Mouse (Mus musculus) testis, postnatal 10 days (tissue): ENCODE data around the gene Gdpgp1.

Source experiments
- DNase-seq: peaks from one replicate; pipeline ENCODE4 v3.0.0; 2021; ENCODE audit warnings: low spot score

Gene Gdpgp1

DNA sequence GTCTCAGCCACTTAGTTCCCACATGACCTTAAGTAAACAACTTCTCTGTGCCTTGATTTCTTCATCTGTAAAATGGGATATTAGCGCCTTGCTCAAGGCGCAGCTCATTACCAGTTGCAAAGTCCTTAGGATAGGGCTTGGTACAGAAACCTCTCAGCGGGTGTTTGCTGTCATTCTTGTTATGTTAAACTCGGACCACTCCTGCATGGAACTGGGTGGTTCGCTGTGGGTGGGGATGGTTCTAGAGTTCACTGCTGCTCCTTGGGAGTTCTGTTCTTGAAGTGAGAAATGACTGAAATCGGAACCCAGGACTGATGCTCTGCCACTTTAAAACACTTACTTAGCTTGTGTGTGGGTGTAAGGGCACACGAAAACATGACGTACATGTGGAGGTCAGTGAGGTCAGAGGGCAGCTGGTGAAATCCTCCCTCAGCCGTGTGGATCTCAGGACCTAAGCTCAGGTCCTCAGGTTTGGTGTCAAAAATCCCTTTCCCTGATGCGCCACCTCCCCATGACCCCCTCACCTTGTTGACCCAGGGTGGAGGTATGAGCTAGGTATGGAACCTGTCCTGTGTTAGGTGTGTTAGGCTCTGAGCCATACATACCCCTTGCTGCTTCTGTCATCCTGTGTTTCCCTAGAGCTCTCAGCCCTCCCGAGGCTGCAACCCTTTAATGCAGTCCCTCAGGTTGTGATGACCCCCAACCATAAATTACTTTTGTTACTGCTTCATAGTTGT lies 32.6 kb upstream of the Gdpgp1 start:
- DNase-seq: no peak

DNA sequence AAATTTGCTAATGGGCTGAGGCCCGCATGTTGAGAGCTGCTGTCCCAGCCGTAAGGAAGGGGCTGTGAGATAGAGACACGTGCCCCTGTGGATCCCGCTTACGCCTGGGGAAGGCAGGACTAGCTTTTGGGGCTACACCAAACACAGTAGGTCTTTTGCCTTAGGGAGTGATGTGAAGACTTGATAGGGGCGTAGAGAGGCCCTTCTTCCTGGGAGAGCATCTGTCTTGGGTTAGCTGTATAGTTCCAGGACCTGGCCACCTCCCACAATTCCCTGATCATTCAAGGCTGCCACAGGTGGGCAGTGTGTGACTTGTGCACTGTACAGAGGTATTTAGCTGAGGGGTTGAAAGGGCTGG lies 32.1 kb upstream of the Gdpgp1 start:
- DNase-seq: no peak

DNA sequence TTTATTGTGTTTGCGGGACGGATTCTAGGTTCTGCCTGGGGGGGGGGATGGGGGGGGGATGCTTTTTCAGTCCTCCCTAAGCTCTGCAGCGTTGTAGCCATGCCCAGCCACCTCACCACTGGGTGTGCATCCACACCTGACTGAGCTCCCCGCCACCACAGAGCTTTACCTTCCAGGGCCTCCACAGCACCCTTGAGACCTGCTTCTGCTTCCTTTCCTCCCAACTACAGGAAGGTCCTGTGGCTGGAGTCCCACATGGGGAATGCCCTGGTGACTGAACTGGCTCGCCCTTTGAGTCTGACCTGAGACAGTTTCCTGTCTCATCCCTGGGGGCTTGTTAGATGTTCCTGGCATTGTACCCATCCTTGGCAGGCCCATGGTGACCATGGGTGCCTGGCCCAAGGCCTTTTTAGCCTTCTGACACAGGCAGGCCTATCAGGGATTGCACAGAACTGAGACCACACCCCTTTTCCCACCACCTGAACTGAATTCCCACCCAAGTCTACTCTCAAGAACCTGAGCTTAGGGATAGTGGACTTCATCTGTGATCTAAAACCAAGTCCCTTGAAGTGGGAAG lies 31.6 kb upstream of the Gdpgp1 start:
- no peak for DNase-seq

DNA sequence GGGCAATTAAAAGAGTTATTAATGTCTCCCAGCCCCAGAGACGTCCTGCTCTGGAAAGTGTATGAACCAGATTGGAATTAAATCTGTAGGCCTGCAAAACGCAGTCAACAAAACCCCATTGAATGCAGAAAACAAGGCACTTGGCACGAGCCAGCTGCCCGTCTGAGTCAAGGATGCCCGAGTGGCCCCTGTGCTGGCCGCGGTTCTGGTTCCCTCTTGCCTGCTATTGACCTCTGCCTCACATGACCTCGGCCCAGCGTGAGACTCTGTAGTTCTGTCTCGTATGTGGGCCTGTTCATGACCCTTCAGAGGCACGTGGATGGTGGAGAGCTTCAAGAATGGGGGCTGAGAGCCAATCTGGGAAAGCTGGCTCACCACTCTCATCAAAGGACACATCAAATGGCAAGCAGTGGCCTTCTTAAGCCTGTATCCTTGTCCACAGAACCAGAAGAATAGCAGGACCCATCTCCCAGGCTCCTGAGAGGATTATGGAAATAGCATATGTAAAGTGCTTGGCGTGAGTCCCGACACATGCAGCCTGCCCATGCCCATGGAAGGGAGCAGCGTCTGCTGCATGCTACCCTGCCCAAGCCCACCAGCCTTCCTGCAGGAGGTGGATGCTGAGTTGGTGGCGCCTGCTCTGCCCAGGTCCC lies 30.7 kb upstream of the Gdpgp1 start:
- no peak for DNase-seq

DNA sequence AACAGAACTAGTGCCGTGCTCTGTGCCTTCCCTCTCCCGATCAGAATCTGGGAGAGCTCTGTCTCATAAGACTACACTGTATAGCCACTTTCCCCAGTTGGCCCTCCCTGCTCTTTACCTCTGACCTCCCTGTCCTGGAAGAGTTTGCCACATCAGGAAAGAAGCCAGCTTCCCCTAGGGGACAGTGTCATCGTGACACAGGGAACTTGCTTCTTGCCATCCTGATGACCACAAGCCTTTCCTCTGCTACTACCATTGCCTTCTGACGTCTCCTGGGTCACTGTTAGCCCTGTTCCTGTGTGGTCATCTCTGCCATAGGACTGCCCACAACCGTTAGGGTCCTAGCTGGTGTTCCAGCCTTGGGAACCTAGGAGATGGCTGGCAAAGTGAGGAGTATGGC lies 29.7 kb upstream of the Gdpgp1 start:
- no peak for DNase-seq

DNA sequence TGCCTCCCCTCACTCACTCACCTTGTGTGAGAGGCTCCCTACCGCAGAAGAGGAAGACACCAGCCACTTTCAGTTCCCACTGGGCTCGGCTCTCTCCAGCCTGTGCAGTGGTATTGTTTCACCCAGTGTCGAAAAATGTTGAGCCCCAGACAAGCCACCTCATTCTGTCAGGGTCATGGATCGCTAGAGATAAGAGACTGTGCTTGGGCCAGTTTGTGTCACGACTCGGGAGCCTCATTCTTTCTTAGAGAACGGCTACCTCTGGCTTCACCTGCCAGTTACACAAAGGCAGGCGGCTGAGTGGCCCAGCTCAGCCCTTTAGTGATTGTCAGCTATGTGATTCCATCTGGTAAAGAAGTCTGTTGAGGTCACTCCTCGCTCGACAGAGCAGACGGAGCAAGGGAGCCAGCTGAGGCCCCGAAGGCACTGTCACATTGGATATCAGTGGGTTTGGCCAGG lies 29.0 kb upstream of the Gdpgp1 start:
- no peak for DNase-seq

DNA sequence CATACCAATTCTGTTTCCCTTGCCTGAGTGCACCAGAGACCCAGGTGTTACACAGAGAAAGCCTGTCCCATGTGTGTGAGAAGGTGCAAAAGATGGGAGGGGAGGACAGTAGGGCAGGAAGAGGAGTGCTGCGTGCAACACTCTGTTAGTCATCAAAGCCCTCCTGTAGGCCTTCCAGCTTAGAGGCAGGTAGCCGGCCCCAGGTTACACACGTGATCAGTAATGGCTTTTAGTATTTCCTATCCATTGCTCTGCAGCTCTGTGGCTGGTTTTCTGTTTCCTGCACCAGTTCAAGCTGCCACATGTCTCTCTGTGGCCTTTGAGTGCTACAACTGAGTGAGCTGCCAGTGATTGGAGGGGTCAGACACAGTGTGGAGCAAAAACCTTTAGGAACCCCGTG lies 28.3 kb upstream of the Gdpgp1 start:
- no peak for DNase-seq

DNA sequence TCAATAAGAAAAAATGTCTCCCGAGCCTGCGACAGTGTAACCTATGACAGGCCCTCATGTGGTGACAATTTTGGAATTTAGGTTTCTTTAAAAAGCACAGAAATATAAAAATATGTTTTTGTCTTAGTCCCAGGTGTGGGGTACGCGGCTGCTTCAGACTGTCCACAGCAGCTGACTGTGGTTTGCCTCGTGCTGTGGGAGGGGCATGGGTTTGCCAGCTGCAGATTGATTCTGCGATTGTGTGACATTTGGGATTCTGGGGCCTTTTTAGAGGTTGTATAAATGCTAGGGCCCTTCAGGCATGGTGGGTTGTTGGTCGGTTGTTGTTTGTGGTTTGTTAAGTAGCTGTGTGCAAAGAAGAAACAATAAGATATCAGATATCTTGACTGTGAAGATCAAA lies 27.7 kb upstream of the Gdpgp1 start:
- no peak for DNase-seq

DNA sequence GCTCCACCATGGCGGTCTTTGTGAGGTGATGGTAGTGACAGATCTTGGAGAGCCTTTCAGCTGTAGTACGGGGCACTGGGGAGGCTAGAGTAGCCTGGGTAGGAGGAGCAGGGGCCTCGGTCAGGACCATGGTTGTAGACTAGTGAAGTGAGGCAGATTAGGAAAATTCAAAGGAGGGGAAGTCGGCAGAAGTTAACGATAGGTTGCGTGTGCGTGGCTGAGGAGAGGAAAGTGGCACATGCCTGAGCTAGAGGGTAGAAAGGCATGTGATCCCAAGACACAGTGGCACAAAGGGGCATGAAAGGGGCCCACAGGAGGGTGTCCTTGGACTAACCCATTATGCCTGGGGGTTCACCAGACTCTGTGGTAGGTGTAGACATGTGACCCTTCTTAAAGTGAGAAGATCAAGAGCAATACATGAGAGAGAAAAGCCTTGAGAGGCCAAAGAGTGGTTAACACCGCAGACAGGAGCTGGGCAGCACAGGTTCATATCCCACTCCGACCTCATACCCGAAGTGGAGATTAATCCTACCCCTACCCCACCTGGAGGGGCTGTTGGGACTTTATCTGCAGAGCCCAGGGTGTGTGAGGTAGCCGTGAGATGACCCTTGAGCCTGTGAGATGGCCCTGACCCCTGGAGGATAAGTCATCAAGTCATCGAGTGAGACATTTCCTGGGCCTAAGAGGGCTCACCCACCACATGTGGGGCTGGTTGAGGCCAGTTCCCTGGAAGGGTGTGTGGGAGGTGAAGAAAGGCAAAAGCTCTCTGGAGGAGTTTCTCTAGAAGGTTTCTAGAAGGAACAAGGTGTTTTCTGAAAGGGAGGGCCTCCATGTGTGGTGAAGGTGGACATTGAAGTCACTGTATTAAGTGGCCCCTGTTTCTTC lies 26.7 kb upstream of the Gdpgp1 start:
- no peak for DNase-seq

DNA sequence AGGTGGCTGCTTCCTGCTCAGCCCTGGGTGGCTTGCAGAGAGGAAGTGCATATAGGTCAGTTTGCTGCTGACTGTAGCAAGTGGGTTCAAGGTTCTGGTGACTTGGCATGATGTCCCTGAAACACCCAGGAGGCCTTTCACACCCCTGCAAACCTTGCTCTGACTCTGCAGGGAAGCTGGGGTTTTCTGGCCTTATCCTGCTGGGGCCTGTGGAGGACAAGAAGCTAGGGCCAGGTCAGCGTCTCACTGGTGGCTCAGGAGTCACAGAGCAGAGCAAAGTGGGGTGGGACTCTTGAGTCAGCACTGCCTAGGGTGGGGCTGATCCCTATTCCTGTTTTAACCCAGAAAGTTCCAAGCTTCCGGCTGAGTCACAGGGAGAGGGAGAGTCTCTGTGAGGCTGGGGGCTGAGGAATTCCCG lies 25.3 kb upstream of the Gdpgp1 start:
- DNase-seq: no peak

DNA sequence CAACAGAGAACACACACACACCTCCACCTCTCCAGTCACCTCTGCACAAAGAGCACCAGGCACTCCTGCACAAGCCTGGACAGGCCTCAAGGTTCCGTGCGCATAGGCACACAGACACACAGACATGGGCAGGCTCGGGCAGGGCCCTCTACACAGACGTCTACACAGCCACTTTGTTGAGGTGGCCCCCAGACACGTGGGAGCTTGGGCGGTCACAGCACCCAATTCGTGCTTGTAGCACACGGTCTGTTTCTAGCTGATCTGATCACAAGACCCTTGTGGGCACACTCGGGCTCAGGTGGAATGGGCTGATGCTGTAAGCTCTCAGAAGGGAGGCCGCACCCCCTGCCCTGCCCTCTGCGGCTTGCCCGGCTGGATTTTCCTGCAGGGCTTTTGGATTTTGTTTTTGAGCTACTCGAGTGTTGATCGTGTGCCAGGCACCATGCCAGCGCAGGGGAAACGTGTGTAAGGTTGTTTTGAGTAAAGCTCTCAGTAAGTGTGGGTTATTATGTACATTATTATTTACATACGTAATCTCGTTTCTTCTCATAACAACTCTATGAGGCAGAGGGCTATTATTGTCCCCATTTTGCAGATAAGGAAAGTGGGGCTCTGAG lies 24.5 kb upstream of the Gdpgp1 start:
- DNase-seq: no peak

DNA sequence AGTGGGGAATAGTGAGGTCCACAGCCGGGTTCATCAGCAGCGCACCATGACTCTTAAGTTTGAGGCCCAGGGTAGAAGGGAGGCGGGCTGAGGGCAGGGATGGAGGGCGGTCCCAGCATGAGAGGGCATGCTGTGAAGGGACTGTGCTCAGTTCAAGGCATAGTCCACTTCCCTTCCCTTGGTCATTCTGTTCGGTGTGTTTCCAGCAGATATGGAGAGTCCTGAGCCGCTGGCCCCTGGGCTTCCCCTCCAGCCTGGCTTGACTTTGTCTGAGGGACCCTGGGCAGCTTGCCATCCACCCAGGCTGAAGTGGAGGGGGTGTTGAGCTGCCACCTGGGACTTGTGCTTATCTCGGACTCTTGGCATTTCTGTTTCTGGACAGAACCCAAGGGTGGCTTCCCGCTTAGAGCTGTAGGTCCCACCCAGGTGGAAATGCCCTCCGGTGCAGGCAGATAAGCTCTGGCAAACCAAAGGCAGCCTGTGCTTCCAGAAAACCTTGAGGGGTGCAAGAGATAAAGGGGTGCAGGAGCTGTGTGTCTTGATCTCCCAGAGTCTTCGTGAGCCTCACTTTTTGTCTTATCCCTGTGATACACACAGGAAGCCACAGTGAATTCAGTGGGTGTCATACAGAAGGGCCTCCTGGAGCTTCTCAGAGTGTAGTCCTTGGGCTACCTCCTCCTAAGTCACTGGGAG lies 23.8 kb upstream of the Gdpgp1 start:
- peak; percentile 76 for DNase-seq

DNA sequence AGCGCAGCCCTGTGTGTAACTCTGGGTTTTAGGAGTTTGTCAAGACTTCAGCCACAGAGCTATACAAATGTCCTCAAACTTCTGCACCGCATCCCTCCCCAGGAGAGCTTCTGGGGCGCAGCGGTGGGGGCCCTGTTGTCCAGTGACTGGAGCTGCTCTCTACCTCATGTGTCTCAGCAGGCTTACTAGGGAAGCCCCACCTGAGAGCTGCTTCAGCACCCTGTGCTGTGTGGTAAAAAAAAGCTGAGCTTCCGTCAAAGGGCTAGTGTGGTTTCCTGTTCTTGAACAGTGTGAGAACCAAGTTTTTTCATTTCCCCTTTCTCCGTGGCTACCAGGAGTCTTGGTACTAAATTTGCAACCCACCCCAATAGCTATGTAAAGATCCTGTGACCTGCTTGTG lies 23.0 kb upstream of the Gdpgp1 start:
- no peak for DNase-seq

DNA sequence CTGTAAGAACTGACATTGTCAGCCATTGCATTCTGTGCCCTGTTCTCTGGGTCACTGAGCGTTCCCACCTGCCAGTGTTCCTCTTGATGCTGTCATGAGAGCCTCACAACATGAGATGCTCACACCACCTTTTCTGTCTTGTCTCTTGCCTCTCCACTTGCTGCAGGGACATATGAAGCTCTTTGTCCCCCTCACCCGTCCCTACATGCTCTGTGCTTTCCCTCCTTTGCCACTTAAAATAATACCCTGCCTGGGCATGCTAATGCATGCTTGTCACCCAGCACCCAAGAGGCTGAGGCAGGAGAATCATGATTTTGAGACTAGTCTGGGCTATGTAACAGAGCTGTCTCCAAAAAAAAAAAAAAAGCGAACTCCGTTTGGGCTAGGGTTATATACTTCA lies 21.7 kb upstream of the Gdpgp1 start:
- DNase-seq: no peak

DNA sequence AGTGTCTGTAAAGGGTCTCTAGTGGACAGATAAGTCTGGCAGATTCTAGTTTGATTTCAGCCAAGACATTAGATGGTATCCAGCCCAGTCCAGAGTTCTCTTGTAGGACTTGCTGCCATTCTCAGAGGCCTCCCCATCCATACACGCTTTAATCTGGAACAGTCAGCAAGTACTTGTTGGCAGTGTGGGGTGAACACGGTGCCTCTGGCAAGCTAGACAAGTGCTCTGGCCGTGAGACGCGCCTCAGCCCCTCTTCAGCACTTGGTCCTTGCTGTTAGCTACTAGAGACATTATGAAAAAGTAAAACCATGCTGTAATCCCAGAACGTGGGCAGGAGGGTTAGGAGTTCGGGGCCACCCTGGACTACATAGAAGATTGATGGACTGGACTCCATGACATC lies 19.1 kb upstream of the Gdpgp1 start:
- DNase-seq: peak; percentile 35

DNA sequence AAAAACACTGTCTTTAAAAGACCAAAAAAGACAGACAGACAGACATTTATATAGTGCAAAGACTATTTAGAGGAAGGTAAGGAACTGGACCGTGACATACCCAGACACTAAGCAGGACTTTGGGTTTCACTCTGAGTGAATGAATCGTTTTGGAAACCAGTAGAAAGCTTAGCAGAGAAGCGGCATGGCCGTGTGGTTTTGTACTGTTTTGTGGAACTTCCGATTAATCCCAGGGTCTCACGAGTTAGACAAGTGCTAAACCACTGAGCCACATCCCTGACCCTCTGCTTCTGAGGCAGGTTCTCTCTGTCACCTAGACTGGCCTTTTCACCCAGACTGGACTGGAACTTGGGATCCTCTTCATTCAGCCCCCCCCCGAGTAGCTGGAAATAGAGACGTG lies 18.2 kb upstream of the Gdpgp1 start:
- DNase-seq: no peak

DNA sequence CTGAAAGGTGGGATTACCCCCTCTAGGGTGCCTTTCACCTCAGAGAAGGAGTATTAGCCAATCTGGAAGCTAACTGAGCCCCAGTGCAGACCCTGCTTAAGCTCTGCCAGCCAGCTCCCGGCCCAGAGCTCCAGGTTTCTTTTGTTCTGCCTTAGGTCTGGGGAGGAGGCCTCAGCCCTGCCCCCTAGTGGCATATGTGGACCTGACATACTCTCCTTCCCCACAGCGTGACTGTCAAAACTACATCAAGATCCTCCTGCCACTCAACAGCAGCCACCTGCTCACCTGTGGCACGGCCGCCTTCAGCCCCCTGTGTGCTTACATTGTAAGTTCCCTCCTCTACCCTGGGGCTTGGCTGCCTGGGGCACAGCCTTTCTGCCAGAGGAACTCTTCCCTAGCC lies 17.3 kb upstream of the Gdpgp1 start:
- DNase-seq: peak; percentile 87

DNA sequence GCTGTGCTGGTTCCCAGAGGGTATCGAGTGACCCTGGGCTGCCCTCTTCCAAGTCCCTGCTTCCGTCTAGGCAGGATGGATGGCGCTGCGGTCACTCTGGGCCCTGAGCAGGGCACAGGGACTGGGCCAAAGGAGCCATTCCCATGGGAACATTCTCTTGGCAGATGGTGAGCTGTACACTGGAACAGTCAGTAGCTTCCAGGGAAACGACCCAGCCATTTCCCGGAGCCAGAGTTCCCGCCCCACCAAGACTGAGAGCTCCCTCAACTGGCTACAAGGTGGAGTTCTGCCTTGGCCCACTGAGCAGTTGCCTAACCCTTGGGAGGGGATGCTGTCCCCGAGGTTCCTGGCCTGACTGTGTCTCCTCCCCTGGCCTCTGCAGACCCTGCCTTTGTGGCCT lies 16.1 kb upstream of the Gdpgp1 start:
- DNase-seq: no peak

DNA sequence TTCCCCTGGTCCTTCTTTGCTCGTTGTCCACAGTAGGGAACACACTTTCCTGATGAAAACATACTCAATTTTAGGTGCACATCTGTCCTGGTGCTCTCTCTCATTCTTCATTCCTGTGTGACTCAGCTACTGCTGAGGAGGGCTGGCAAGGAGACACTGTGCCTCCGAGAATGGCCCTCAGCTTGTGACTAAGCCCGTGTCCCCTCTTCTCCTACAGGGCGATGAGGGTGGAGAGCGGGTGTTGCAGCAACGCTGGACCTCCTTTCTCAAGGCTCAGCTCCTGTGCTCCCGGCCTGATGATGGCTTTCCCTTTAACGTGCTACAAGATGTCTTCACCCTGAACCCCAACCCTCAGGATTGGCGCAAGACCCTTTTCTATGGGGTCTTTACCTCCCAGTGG lies 14.0 kb upstream of the Gdpgp1 start:
- no peak for DNase-seq

DNA sequence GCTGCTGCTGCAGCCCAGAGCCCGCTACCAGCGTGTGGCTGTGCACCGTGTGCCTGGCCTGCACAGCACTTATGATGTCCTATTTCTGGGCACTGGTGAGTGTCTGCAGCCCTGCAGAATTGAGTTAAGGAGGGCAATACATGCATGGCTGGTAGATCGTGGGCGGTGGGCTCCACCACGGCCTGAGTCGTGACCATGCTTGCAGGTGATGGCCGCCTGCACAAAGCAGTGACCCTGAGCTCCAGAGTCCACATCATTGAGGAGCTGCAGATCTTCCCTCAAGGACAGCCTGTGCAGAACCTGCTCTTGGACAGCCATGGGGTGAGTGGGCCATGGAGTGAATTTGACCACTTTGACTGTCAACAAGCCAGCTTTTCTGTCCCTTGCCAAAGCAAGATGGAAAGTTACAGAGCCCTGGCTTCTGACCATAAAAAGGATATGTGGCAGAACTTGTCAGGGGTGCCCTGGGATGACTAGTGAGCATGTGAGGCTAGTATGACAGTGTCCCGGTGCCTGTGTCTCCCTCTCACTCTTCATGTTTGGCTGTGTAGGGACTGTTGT lies 12.3 kb upstream of the Gdpgp1 start:
- DNase-seq: no peak

DNA sequence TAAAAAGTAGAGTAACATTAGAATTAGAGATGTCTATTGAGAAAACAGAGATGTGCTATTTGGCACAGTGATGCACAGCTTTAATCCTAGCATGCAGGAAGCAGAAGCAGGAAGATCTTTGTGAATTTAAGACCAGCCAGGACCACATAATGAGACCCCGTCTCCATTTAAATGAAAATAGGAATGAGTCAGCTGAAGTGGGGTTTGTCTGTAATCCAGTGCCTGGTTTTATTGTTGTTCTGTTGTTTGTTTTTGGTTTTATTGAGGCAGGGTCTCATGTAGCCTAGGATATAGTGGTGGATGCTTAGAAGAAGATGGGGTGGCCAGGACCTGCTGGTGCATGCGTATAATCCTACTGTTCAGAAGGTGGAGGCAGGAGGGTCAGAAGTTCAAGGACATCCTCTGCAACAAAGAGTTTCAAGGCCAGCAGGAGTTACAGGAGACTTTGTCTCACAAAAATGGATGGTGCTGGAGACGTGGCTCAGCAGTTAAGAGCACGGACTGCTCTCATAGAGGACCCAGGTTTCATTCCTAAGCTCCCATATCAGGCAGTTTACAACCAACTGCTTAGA lies 11.4 kb upstream of the Gdpgp1 start:
- DNase-seq: no peak
